Mouse (Mus musculus) embryonic facial prominence, embryonic 10.5 days (tissue): ENCODE measurements around the gene Nlrp14. TPM values are rescaled to one million over a fixed set of nuclear protein-coding genes. Genes with fewer than 3 reads are reported as not detected.
"Not testable (repeated sequence)": the region's sequence is repeated elsewhere in the genome, so short reads cannot be mapped to it uniquely, and the experiment has no call there.

ENCODE experiments used
- DNase-seq: peaks from one replicate; pipeline ENCODE4 v3.0.0-alpha.2; 2017; ENCODE audit warnings: low spot score
- H3K27ac ChIP-seq: fragments of 300-500 bp; sonication (generic); replicated peaks from 2 replicates; pipeline ENCODE4 v1.5.1; 2016; ENCODE audit warnings: mild to moderate bottlenecking
- H3K27me3 ChIP-seq: fragments of 300-500 bp; sonication (generic); replicated peaks from 2 replicates; pipeline ENCODE4 v1.6.1; 2016; ENCODE audit warnings: low read depth, mild to moderate bottlenecking; ENCODE audit not compliant: poor library complexity, severe bottlenecking
- H3K36me3 ChIP-seq: fragments of 300-500 bp; sonication (generic); replicated peaks from 2 replicates; pipeline ENCODE4 v1.6.1; 2016; ENCODE audit warnings: mild to moderate bottlenecking, moderate library complexity
- H3K4me1 ChIP-seq: fragments of 300-500 bp; sonication (generic); 2 replicates; pipeline ENCODE4 v1.6.1; 2016
- H3K4me3 ChIP-seq: fragments of 300-500 bp; sonication (generic); 2 replicates; pipeline ENCODE4 v1.5.1; 2016; ENCODE audit warnings: mild to moderate bottlenecking, moderate library complexity
- H3K9me3 ChIP-seq: fragments of 300-500 bp; sonication (generic); 2 replicates; pipeline ENCODE4 v1.6.1; 2016; ENCODE audit warnings: mild to moderate bottlenecking
- WGBS: fragments of 180-500 bp; shearing (Covaris S2); methylation state at CpG from one replicate; pipeline ENCODE4 v1.1.7; 2016; 5-methylcytosine and 5-hydroxymethylcytosine counted together
- polyA plus RNA-seq: library from polyadenylated mRNA; unstranded; fragments of >200 nt; fragmentation: Nextera tagmentation; extraction: Ambion mirVana; gene quantifications from 2 replicates; pipeline ENCODE4 v1.2.1, GENCODE M21; 2016

Gene Nlrp14
- not detected in 2 replicates for polyA plus RNA-seq

GRCm38 (mm10) chr7:107166690-107167089 is at the start of gene Nlrp14:
Gene Nlrp14 (plus strand): TSS chr7:107166990.
- Histone ChIP-seq H3K36me3 (no peaks in the 10 kb centered on the region), H3K4me3 (no peak within 1 kb of the TSS), H3K27ac (no peak within 1 kb of the TSS), H3K4me1 (no peaks in the 10 kb centered on the region), H3K9me3 (no peaks in the 10 kb centered on the region), H3K27me3 (no peaks in the 10 kb centered on the region)
- no peak for DNase-seq
- 82% methylated on average over 10 of the region's 10 CpGs for WGBS

- H3K4me3 ChIP-seq, DNase-seq: not testable (repeated sequence)
- 83% methylated on average over 3 of the region's 3 CpGs for WGBS
These were observed 35.8 kb upstream of the Nlrp14 start, which contains the start of gene Olfr715 for GRCm38 (mm10) chr7:107130983-107131382. Gene Olfr715 (minus strand): TSS chr7:107131083.

GRCm38 (mm10) chr7:107138027-107138426 is 28.8 kb upstream of the Nlrp14 start, which contains the start of gene Olfr716:
Gene Olfr716 (plus strand): TSS chr7:107138327.
- H3K9me3 ChIP-seq, DNase-seq, H3K27me3 ChIP-seq, H3K27ac ChIP-seq, H3K36me3 ChIP-seq, H3K4me1 ChIP-seq, H3K4me3 ChIP-seq: not testable (repeated sequence)
- WGBS = 71% methylated on average over 2 of the region's 2 CpGs

More at GRCm38 (mm10) chr7:107130983-107131382, 35.8 kb upstream of the Nlrp14 start, which contains the start of gene Olfr715:
- not testable (repeated sequence) for H3K27ac ChIP-seq, H3K27me3 ChIP-seq, H3K4me1 ChIP-seq, H3K36me3 ChIP-seq, H3K9me3 ChIP-seq

- DNase-seq = no peak
- Histone ChIP-seq H3K36me3 (no peaks in the 10 kb centered on the region), H3K9me3 (no peaks in the 10 kb centered on the region), H3K4me3 (no peak overlapping the region), H3K27ac (no peak overlapping the region), H3K4me1 (no peaks in the 10 kb centered on the region), H3K27me3 (no peaks in the 10 kb centered on the region)
- WGBS = 38% methylated on average over 2 of the region's 2 CpGs
These were observed 13.6 kb downstream of the Nlrp14 start for GRCm38 (mm10) chr7:107180406-107180805.

GRCm38 (mm10) chr7:107201817-107202216 is 35.0 kb downstream of the Nlrp14 start:
- DNase-seq = peak; percentile 34
- 42% methylated on average over 3 of the region's 3 CpGs for WGBS
- no peaks in the 10 kb centered on the region for H3K36me3 ChIP-seq
- no peaks in the 10 kb centered on the region for H3K9me3 ChIP-seq
- no peak overlapping the region for H3K27ac ChIP-seq
- no peaks in the 10 kb centered on the region for H3K27me3 ChIP-seq
- H3K4me1 ChIP-seq = no peaks in the 10 kb centered on the region
- no peak overlapping the region for H3K4me3 ChIP-seq

- Histone ChIP-seq H3K9me3 (peaks cover 17% of the 10 kb centered on the region), H3K27ac (no peak overlapping the region), H3K36me3 (no peaks in the 10 kb centered on the region), H3K27me3 (peaks cover 45% of the 10 kb centered on the region), H3K4me3 (no peak overlapping the region), H3K4me1 (no peaks in the 10 kb centered on the region; the same call in 1 of the 2 replicates)
- 91% methylated on average over 3 of the region's 3 CpGs for WGBS
- DNase-seq = no peak
These were observed 41.1 kb downstream of the Nlrp14 start for GRCm38 (mm10) chr7:107207843-107208242.

GRCm38 (mm10) chr7:107209204-107209860 is 42.5 kb downstream of the Nlrp14 start, which contains the start of gene Rbmxl2:
Gene Rbmxl2 (plus strand): TSS chr7:107209445.
- peaks cover 47% of the 10 kb centered on the region for H3K27me3 ChIP-seq
- peak within 1 kb of the TSS; percentile 40 for H3K4me3 ChIP-seq
- peaks cover 17% of the 10 kb centered on the region for H3K9me3 ChIP-seq
- H3K36me3 ChIP-seq = no peaks in the 10 kb centered on the region
- 39% methylated on average over 70 of the region's 70 CpGs for WGBS
- H3K4me1 ChIP-seq = no peaks in the 10 kb centered on the region; the same call in 1 of the 2 replicates
- no peak within 1 kb of the TSS for H3K27ac ChIP-seq
- peak; percentile 30 for DNase-seq

- peaks cover 17% of the 10 kb centered on the region for H3K9me3 ChIP-seq
- 26% methylated on average over 77 of the region's 77 CpGs for WGBS
- H3K4me1 ChIP-seq = no peaks in the 10 kb centered on the region; the same call in 1 of the 2 replicates
- peaks cover 47% of the 10 kb centered on the region for H3K27me3 ChIP-seq
- peak; percentile 22 for DNase-seq
- peak overlapping the region; percentile 40 for H3K4me3 ChIP-seq
- H3K27ac ChIP-seq = no peak overlapping the region
- no peaks in the 10 kb centered on the region for H3K36me3 ChIP-seq
These were observed 43.4 kb downstream of the Nlrp14 start for GRCm38 (mm10) chr7:107210126-107210576.

GRCm38 (mm10) chr7:107215723-107216122 is 48.9 kb downstream of the Nlrp14 start:
- Histone ChIP-seq H3K4me3 (no peak overlapping the region), H3K4me1 (no peaks in the 10 kb centered on the region), H3K27ac (no peak overlapping the region), H3K9me3 (no peaks in the 10 kb centered on the region), H3K36me3 (no peaks in the 10 kb centered on the region), H3K27me3 (peaks cover 16% of the 10 kb centered on the region)
- peak; percentile 11 for DNase-seq

GRCm38 (mm10) chr7:107216845-107217244 is 50.1 kb downstream of the Nlrp14 start:
- H3K4me3 ChIP-seq = no peak overlapping the region
- peaks cover 5% of the 10 kb centered on the region for H3K27me3 ChIP-seq
- H3K36me3 ChIP-seq = no peaks in the 10 kb centered on the region
- DNase-seq = no peak
- WGBS = 83% methylated on average over 2 of the region's 2 CpGs
- no peaks in the 10 kb centered on the region for H3K9me3 ChIP-seq
- H3K27ac ChIP-seq = no peak overlapping the region
- no peaks in the 10 kb centered on the region for H3K4me1 ChIP-seq

- Histone ChIP-seq H3K4me1 (no peaks in the 10 kb centered on the region), H3K36me3 (no peaks in the 10 kb centered on the region), H3K27ac (no peak overlapping the region), H3K27me3 (no peaks in the 10 kb centered on the region), H3K9me3 (no peaks in the 10 kb centered on the region), H3K4me3 (no peak overlapping the region)
- no peak for DNase-seq
- WGBS = 27% methylated on average over 3 of the region's 3 CpGs
These were observed 70.1 kb downstream of the Nlrp14 start for GRCm38 (mm10) chr7:107236854-107237253.

GRCm38 (mm10) chr7:107237498-107237897 is 70.7 kb downstream of the Nlrp14 start:
- no peak overlapping the region for H3K27ac ChIP-seq
- no peaks in the 10 kb centered on the region for H3K9me3 ChIP-seq
- 70% methylated on average over 3 of the region's 3 CpGs for WGBS
- H3K4me3 ChIP-seq = no peak overlapping the region
- no peaks in the 10 kb centered on the region for H3K36me3 ChIP-seq
- H3K27me3 ChIP-seq = no peaks in the 10 kb centered on the region
- no peaks in the 10 kb centered on the region for H3K4me1 ChIP-seq
- no peak for DNase-seq

GRCm38 (mm10) chr7:107241371-107241883 is 74.6 kb downstream of the Nlrp14 start:
- DNase-seq = no peak
- Histone ChIP-seq H3K4me1 (no peaks in the 10 kb centered on the region), H3K27ac (no peak overlapping the region), H3K27me3 (no peaks in the 10 kb centered on the region), H3K4me3 (no peak overlapping the region), H3K36me3 (no peaks in the 10 kb centered on the region), H3K9me3 (no peaks in the 10 kb centered on the region)
- WGBS = 82% methylated on average over 5 of the region's 5 CpGs
